Mouse (Mus musculus) midbrain, embryonic 10.5 days (tissue): Measurements from ENCODE around the gene Trim45. TPM values are rescaled to one million over a fixed set of nuclear protein-coding genes. Genes with fewer than 3 reads are reported as not detected.

Experiments used
- DNase-seq: peaks from one replicate; pipeline ENCODE4 v3.0.0-alpha.2; 2017; ENCODE audit warnings: low spot score
- H3K27ac ChIP-seq: fragments of 300-500 bp; sonication (generic); replicated peaks from 2 replicates; pipeline ENCODE4 v1.5.1; 2016; ENCODE audit warnings: mild to moderate bottlenecking
- H3K27me3 ChIP-seq: fragments of 300-500 bp; sonication (generic); 2 replicates; pipeline ENCODE4 v1.6.1; 2016; ENCODE audit warnings: low read depth, mild to moderate bottlenecking; ENCODE audit not compliant: poor library complexity, severe bottlenecking
- H3K36me3 ChIP-seq: fragments of 300-500 bp; sonication (generic); 2 replicates; pipeline ENCODE4 v1.6.1; 2016; ENCODE audit warnings: mild to moderate bottlenecking, moderate library complexity
- H3K4me1 ChIP-seq: fragments of 300-500 bp; sonication (generic); 2 replicates; pipeline ENCODE4 v1.6.1; 2016
- H3K4me3 ChIP-seq: fragments of 300-500 bp; sonication (generic); 2 replicates; pipeline ENCODE4 v1.5.1; 2016; ENCODE audit warnings: mild to moderate bottlenecking, moderate library complexity
- H3K9me3 ChIP-seq: fragments of 300-500 bp; sonication (generic); replicated peaks from 2 replicates; pipeline ENCODE4 v1.6.1; 2016; ENCODE audit warnings: mild to moderate bottlenecking
- WGBS: fragments of 180-500 bp; shearing (Covaris S2); methylation state at CpG from one replicate; pipeline ENCODE4 v1.1.7; 2016; 5-methylcytosine and 5-hydroxymethylcytosine counted together
- polyA plus RNA-seq: library from polyadenylated mRNA; unstranded; fragments of >200 nt; fragmentation: Nextera tagmentation; extraction: Ambion mirVana; gene quantifications from 2 replicates; pipeline ENCODE4 v1.2.1, GENCODE M21; 2016

The Trim45 gene
- polyA plus RNA-seq: 5.3 and 6.1 TPM in 2 replicates

DNA sequence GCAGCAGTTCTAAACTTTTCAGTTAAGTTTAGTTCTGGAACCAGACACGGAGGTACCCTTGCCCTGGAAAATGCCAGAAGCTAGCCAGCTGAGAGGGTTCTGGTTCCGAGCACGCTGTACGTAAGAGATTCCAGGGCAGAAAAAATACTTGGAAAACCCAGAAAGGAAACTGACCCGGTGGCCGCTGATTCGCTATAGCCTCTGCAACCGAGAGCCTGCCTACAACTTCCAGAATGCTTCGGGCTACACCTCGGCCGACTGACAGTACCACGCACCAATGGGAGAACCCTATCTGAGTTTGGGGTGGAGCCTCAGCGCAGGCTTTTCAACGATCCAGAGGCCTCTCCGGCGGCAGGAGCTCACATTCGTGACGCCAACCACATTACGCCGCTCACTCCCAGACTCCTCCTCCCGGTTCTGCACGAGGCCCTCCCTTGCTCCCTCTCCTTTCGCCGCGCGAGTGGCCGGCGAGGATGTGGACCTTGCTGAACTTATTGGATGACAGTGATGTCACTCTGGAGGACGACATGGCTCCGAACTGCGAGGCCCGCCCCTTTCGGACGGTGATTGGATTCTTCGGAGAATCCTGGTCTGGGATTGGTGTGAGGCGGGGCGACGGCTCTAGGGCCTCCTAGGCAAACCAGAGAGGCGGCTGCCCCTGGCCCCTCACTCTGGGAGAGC lies at the start of gene Trim45:
Trim45 (plus strand) TSS at position 378 of the 681 bp plus-strand sequence.
- peak; percentile 98 for DNase-seq
- Histone ChIP-seq H3K4me3 (peak within 1 kb of the TSS; percentile 70), H3K4me1 (peaks cover 39% of the 10 kb centered on the region), H3K36me3 (peaks cover 5% of the 10 kb centered on the region), H3K27me3 (no peaks in the 10 kb centered on the region), H3K27ac (peak within 1 kb of the TSS; percentile 94), H3K9me3 (no peaks in the 10 kb centered on the region)
- WGBS: under 1% methylated on average over 39 of the region's 39 CpGs

DNA sequence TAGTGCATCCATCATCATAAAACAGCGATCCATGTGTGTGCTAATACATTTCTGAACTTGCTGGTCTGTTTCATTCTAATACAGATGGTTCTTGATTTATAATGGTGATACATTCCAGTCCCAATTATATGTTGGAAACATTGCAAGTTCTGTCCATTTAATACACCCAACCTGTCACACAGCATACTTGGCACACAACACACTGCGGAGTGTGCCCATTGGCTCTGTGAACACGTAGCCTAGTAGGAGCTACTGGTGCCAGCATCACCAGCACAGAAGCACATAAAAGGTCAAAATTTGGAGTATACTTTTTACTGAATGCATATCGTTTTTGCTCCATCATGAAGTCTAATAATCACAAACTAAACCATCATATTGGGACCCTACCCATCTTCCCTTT lies 44.9 kb upstream of the Trim45 start:
- Histone ChIP-seq H3K4me1 (no peaks in the 10 kb centered on the region), H3K36me3 (no peaks in the 10 kb centered on the region), H3K9me3 (no peaks in the 10 kb centered on the region), H3K27me3 (no peaks in the 10 kb centered on the region), H3K27ac (no peak overlapping the region), H3K4me3 (no peak overlapping the region)
- 96% methylated on average over 4 of the region's 4 CpGs for WGBS
- no peak for DNase-seq

GRCm38 (mm10) chr3:100881403-100881802 lies 40.6 kb upstream of the Trim45 start:
- Histone ChIP-seq H3K9me3 (no peaks in the 10 kb centered on the region), H3K36me3 (no peaks in the 10 kb centered on the region), H3K4me1 (no peaks in the 10 kb centered on the region), H3K4me3 (no peak overlapping the region), H3K27ac (no peak overlapping the region), H3K27me3 (no peaks in the 10 kb centered on the region)
- DNase-seq: no peak
- 82% methylated on average over 6 of the region's 6 CpGs for whole genome bisulfite sequencing

- Histone ChIP-seq H3K4me3 (no peak overlapping the region), H3K9me3 (no peaks in the 10 kb centered on the region; the same call in 1 of the 2 replicates), H3K36me3 (no peaks in the 10 kb centered on the region), H3K4me1 (no peaks in the 10 kb centered on the region), H3K27ac (no peak overlapping the region), H3K27me3 (no peaks in the 10 kb centered on the region)
- no peak for DNase-seq
- 92% methylated on average over 9 of the region's 9 CpGs for WGBS
These were observed 40.0 kb upstream of the Trim45 start for GRCm38 (mm10) chr3:100881843-100882634.

- WGBS: 100% methylated on average over 1 of the region's 1 CpGs
- Histone ChIP-seq H3K4me3 (no peak overlapping the region), H3K9me3 (no peaks in the 10 kb centered on the region; the same call in 1 of the 2 replicates), H3K27me3 (no peaks in the 10 kb centered on the region), H3K36me3 (no peaks in the 10 kb centered on the region), H3K27ac (no peak overlapping the region), H3K4me1 (no peaks in the 10 kb centered on the region)
- no peak for DNase-seq
These were observed 32.8 kb upstream of the Trim45 start for GRCm38 (mm10) chr3:100889234-100889633.

GRCm38 (mm10) chr3:100890406-100890805 lies 31.6 kb upstream of the Trim45 start:
- Histone ChIP-seq H3K27me3 (no peaks in the 10 kb centered on the region), H3K9me3 (no peaks in the 10 kb centered on the region; the same call in 1 of the 2 replicates)
- WGBS: 92% methylated on average over 3 of the region's 3 CpGs

GRCm38 (mm10) chr3:100892383-100893335 lies 29.3 kb upstream of the Trim45 start:
- H3K9me3 ChIP-seq: no peaks in the 10 kb centered on the region
- H3K4me3 ChIP-seq: no peak overlapping the region
- no peak overlapping the region for H3K27ac ChIP-seq
- no peaks in the 10 kb centered on the region for H3K4me1 ChIP-seq
- H3K27me3 ChIP-seq: no peaks in the 10 kb centered on the region
- WGBS: 69% methylated on average over 11 of the region's 11 CpGs
- no peak for DNase-seq
- H3K36me3 ChIP-seq: no peaks in the 10 kb centered on the region

More at GRCm38 (mm10) chr3:100890406-100890805, 31.6 kb upstream of the Trim45 start:
- Histone ChIP-seq H3K4me3 (no peak overlapping the region), H3K36me3 (no peaks in the 10 kb centered on the region), H3K4me1 (no peaks in the 10 kb centered on the region), H3K27ac (no peak overlapping the region)
- no peak for DNase-seq

GRCm38 (mm10) chr3:100895500-100895899 lies 26.5 kb upstream of the Trim45 start:
- no peaks in the 10 kb centered on the region for H3K4me1 ChIP-seq
- H3K9me3 ChIP-seq: no peaks in the 10 kb centered on the region
- no peaks in the 10 kb centered on the region for H3K36me3 ChIP-seq
- no peaks in the 10 kb centered on the region for H3K27me3 ChIP-seq
- no peak for DNase-seq
- H3K4me3 ChIP-seq: no peak overlapping the region
- WGBS: 84% methylated on average over 6 of the region's 6 CpGs
- no peak overlapping the region for H3K27ac ChIP-seq

GRCm38 (mm10) chr3:100906128-100906527 lies 15.9 kb upstream of the Trim45 start:
- 81% methylated on average over 6 of the region's 6 CpGs for WGBS
- no peaks in the 10 kb centered on the region for H3K36me3 ChIP-seq
- no peak for DNase-seq

DNA sequence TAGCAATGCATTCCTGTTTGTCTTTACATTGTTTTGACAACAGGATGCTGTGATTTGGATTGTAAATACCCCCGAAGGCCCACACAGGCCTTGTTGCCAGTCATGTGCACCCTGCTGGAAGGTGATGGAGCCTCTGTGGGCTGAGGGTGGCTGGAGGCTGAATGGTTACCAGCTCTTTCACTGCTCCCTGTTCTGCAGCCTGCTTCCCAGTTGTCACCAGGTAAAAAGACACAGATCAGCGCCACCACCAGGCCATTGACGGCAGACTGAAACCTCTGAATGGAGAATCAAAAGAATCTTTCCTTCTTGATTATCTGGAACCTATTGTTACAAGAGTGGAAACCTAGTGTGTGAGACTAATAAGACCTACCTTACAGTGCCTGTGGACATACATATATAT lies 15.1 kb upstream of the Trim45 start:
- H3K27ac ChIP-seq: no peak overlapping the region
- DNase-seq: no peak
- WGBS: 40% methylated on average over 3 of the region's 3 CpGs

More at GRCm38 (mm10) chr3:100906128-100906527, 15.9 kb upstream of the Trim45 start:
- H3K27ac ChIP-seq: no peak overlapping the region
- no peaks in the 10 kb centered on the region for H3K4me1 ChIP-seq
- H3K27me3 ChIP-seq: no peaks in the 10 kb centered on the region
- H3K4me3 ChIP-seq: no peak overlapping the region
- H3K9me3 ChIP-seq: no peaks in the 10 kb centered on the region

GRCm38 (mm10) chr3:100908594-100908993 lies 13.4 kb upstream of the Trim45 start:
- Histone ChIP-seq H3K27ac (no peak overlapping the region), H3K4me1 (no peaks in the 10 kb centered on the region), H3K27me3 (no peaks in the 10 kb centered on the region), H3K9me3 (no peaks in the 10 kb centered on the region), H3K36me3 (no peaks in the 10 kb centered on the region), H3K4me3 (no peak overlapping the region)
- no peak for DNase-seq
- WGBS: 84% methylated on average over 6 of the region's 6 CpGs

More for the DNA sequence above, 15.1 kb upstream of the Trim45 start:
- Histone ChIP-seq H3K9me3 (no peaks in the 10 kb centered on the region), H3K4me3 (no peak overlapping the region), H3K36me3 (no peaks in the 10 kb centered on the region), H3K27me3 (no peaks in the 10 kb centered on the region), H3K4me1 (no peaks in the 10 kb centered on the region)

DNA sequence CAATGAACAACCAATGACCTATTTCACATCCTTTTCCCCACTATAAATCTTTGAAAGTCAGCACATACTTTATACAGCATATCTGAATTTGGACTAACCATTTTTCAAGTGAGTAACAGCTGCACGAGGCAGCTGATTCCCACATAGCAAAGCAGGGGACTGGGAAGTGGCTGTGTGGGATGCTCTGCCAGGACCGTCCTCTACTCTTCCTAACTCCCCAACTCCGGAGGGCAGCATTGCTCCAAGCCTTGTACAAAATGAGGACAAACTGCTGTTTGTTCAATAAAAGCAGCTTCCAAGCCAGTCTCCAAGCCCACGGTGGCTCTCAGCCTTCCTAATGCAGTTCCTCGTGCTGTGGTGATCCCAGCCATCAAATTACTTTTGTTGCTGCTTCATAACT lies 11.4 kb upstream of the Trim45 start:
- H3K27me3 ChIP-seq: no peaks in the 10 kb centered on the region
- DNase-seq: no peak
- no peaks in the 10 kb centered on the region for H3K4me1 ChIP-seq
- WGBS: 66% methylated on average over 5 of the region's 5 CpGs
- no peak overlapping the region for H3K4me3 ChIP-seq
- H3K36me3 ChIP-seq: no peaks in the 10 kb centered on the region
- H3K27ac ChIP-seq: no peak overlapping the region
- no peaks in the 10 kb centered on the region for H3K9me3 ChIP-seq
